Mouse (Mus musculus): Measurements from ENCODE around the gene Sacs.

- no peak for TF ChIP-seq TAL1 (IDR thresholded peaks at IDR 0.05; ENCODE audit: low read length)
- no peak for TF ChIP-seq GATA1 (IDR thresholded peaks at IDR 0.05; ENCODE audit: low read length)
Observed at GRCm38 (mm10) chr14:61106404-61106803, 31.9 kb upstream of the Sacs start.
